ENCODE assay signal across 9 mouse cellular contexts in genomic region chr2:35620364-35621224, GRCm38 (mm10).
DNase-seq lines count a peak whose midpoint lies in the region; ATAC-seq and TF ChIP-seq lines count a peak whose summit lies in the region.
"Had no signal": no experiment of that assay in that cellular context is flagged by ENCODE, and none has a peak within 500 bp of the region (broad histone marks: within the 10 kb centered on the region; RNA-seq: fewer than 3 reads in every experiment).

No protein-coding gene starts in this region.

- no peak for TF ChIP-seq POLR2A in kidney, adult 2 months (IDR thresholded peaks at IDR 0.05; ENCODE audit: low read depth, low read length)

- peaks cover 63% of the 10 kb centered on the region for H3K4me1 ChIP-seq in kidney, embryonic 14.5 days (ENCODE audit: control insufficient read depth, insufficient read depth, low read length)
- peaks cover 11% of the 10 kb centered on the region; the same call in 1 of the 2 replicates for H3K4me1 ChIP-seq in kidney, adult 2 months (ENCODE audit: control insufficient read depth, insufficient read depth, low read length)
- peaks cover 30% of the 10 kb centered on the region for H3K4me1 ChIP-seq in hindbrain, embryonic 11.5 days (replicated peaks; ENCODE audit: control insufficient read depth, insufficient read depth, low read length)
- H3K4me1 ChIP-seq in midbrain, embryonic 15.5 days = peaks cover 25% of the 10 kb centered on the region

- peak overlapping the region; percentile 23; the same call in 1 of the 2 replicates for H3K4me3 ChIP-seq in kidney, embryonic 14.5 days (ENCODE audit: low read length)
- no peak overlapping the region for H3K4me3 ChIP-seq in kidney, adult 2 months (ENCODE audit: insufficient read depth, low read depth, low read length)
- 0 out of 2 replicates have a peak overlapping the region, but pooled peaks have one; percentile 6 for H3K4me3 ChIP-seq in hindbrain, embryonic 11.5 days (ENCODE audit: low read depth, low read length)
- H3K4me3 ChIP-seq in midbrain, embryonic 15.5 days = no peak overlapping the region

- ATAC-seq in kidney, embryonic 14.5 days (ENCODE audit: low FRiP score, low TSS enrichment) = peak; percentile 77
- ATAC-seq in hindbrain, embryonic 11.5 days (ENCODE audit: low FRiP score) = peak; percentile 41
- no peak for ATAC-seq in midbrain, embryonic 15.5 days (replicated peaks)

- no peaks in the 10 kb centered on the region for H3K36me3 ChIP-seq in kidney, embryonic 14.5 days (ENCODE audit: control insufficient read depth, insufficient read depth, low read length)
- H3K36me3 ChIP-seq in kidney, adult 2 months (ENCODE audit: control insufficient read depth, insufficient read depth, low read length) = no peaks in the 10 kb centered on the region
- H3K36me3 ChIP-seq in hindbrain, embryonic 11.5 days (ENCODE audit: control insufficient read depth, insufficient read depth, low read length) = no peaks in the 10 kb centered on the region
- no peaks in the 10 kb centered on the region for H3K36me3 ChIP-seq in midbrain, embryonic 15.5 days (replicated peaks)

- H3K27me3 ChIP-seq in kidney, embryonic 14.5 days (ENCODE audit: control insufficient read depth, insufficient read depth, low read length) = no peaks in the 10 kb centered on the region
- no peaks in the 10 kb centered on the region for H3K27me3 ChIP-seq in kidney, adult 2 months (replicated peaks; ENCODE audit: control insufficient read depth, insufficient read depth, low read length)
- no peaks in the 10 kb centered on the region for H3K27me3 ChIP-seq in hindbrain, embryonic 11.5 days (ENCODE audit: control insufficient read depth, insufficient read depth, low read length)
- H3K27me3 ChIP-seq in midbrain, embryonic 15.5 days (replicated peaks) = no peaks in the 10 kb centered on the region
- H3K27me3 ChIP-seq: Patski had no signal

- no peak for TF ChIP-seq CTCF in kidney, adult 2 months (conservative IDR thresholded peaks at IDR 0.05; ENCODE audit: insufficient read depth, insufficient read length, low read depth, low read length)

- intact Hi-C loops in left cerebral cortex, postnatal 36 days (cut with DNase I) = no loop called here

- WGBS in kidney, embryonic 14.5 days = 15% methylated on average over 7 of the region's 7 CpGs
- 60% methylated on average over 7 of the region's 7 CpGs for WGBS in kidney, adult 2 months
- 20% methylated on average over 7 of the region's 7 CpGs for WGBS in hindbrain, embryonic 11.5 days
- 25% methylated on average over 7 of the region's 7 CpGs for WGBS in midbrain, embryonic 15.5 days

- H3K9me3 ChIP-seq in kidney, embryonic 14.5 days (ENCODE audit: control insufficient read depth, low read length) = no peaks in the 10 kb centered on the region
- H3K9me3 ChIP-seq in hindbrain, embryonic 11.5 days (ENCODE audit: control insufficient read depth, low read length) = no peaks in the 10 kb centered on the region
- no peaks in the 10 kb centered on the region for H3K9me3 ChIP-seq in midbrain, embryonic 15.5 days

- peak overlapping the region; percentile 53; the same call in 1 of the 2 replicates for H3K27ac ChIP-seq in kidney, embryonic 14.5 days (ENCODE audit: low read depth, low read length)
- H3K27ac ChIP-seq in kidney, adult 2 months (ENCODE audit: insufficient read depth, low read depth, low read length) = no peak overlapping the region
- peak overlapping the region; percentile 33; the same call in 1 of the 2 replicates for H3K27ac ChIP-seq in hindbrain, embryonic 11.5 days (ENCODE audit: low read depth, low read length)
- H3K27ac ChIP-seq in midbrain, embryonic 15.5 days = no peak overlapping the region

- H3K4me2 ChIP-seq in kidney, embryonic 14.5 days (replicated peaks; ENCODE audit: low read depth, low read length) = peak overlapping the region; percentile 46
- H3K4me2 ChIP-seq in hindbrain, embryonic 11.5 days (replicated peaks; ENCODE audit: low read depth, low read length) = peak overlapping the region; percentile 27
- H3K4me2 ChIP-seq in midbrain, embryonic 15.5 days = 0 out of 2 replicates have a peak overlapping the region, but pooled peaks have one; percentile 16

- H3K9ac ChIP-seq in kidney, embryonic 14.5 days (ENCODE audit: low read depth, low read length) = no peak overlapping the region
- H3K9ac ChIP-seq in hindbrain, embryonic 11.5 days (ENCODE audit: low read depth, low read length) = no peak overlapping the region
- H3K9ac ChIP-seq in midbrain, embryonic 15.5 days = no peak overlapping the region

- DNase-seq in kidney, adult 2 months = no peak
- peak; percentile 87 for DNase-seq in embryo, embryonic 11 days
- DNase-seq in hindbrain, embryonic 11.5 days (ENCODE audit: low spot score) = peak; percentile 60
- DNase-seq in thymus, postnatal 4 days = no peak
- no peak for DNase-seq in left cerebral cortex, postnatal 36 days (ENCODE audit: low spot score in 2 of 2)
- no peak for DNase-seq in thymus, postnatal 0 days (ENCODE audit: low spot score)

Comparison
In these comparisons a context has a peak if more than half of its experiments do, and no peak if none do; other contexts are left out.
1. H3K27ac ChIP-seq: peak in kidney, embryonic 14.5 days (single experiment) and hindbrain, embryonic 11.5 days (single experiment); none in kidney, adult 2 months (single experiment) and midbrain, embryonic 15.5 days (single experiment).
2. H3K4me3 ChIP-seq: peak in kidney, embryonic 14.5 days (single experiment) and hindbrain, embryonic 11.5 days (single experiment); none in kidney, adult 2 months (single experiment) and midbrain, embryonic 15.5 days (single experiment).
3. DNase-seq: peak in embryo, embryonic 11 days (single experiment) and hindbrain, embryonic 11.5 days (single experiment); none in kidney, adult 2 months (single experiment), thymus, postnatal 4 days (single experiment), left cerebral cortex, postnatal 36 days (0 of 2) and thymus, postnatal 0 days (single experiment).
4. Peak in every context shown above with its lines, with median percentiles within 50 percentile points of each other: H3K4me2 ChIP-seq.